Mouse (Mus musculus) c-Kit-negative CD71-positive TER-119-positive erythroid progenitor cells, embryonic 14.5 days (primary cell): ENCODE data around the gene Sema6d.

Source experiments
- DNase-seq: peaks from one replicate; pipeline ENCODE4 v3.0.0-alpha.2; 2013; ENCODE audit warnings: low read depth, low spot score

The Sema6d gene

DNA sequence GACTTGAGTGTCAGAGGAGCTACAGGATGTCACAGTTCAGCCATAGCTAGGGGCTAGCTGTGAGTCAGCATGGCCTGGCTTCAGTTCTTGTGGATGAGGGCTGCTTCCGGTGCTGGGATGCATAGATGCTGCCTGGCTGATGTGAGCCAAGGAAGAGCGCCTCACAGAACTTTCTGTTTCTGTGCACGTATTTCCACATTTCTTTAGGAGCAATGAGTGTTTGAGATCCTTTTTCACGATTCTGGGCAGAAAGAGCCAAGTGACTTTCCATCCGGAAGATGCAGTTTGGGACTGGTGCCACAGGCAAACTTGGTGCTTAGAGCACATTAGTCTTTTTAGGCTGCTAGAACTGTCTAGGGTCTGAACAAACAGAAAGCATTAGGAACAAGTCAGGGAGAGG lies 561.4 kb downstream of the Sema6d start:
- DNase-seq: no peak

DNA sequence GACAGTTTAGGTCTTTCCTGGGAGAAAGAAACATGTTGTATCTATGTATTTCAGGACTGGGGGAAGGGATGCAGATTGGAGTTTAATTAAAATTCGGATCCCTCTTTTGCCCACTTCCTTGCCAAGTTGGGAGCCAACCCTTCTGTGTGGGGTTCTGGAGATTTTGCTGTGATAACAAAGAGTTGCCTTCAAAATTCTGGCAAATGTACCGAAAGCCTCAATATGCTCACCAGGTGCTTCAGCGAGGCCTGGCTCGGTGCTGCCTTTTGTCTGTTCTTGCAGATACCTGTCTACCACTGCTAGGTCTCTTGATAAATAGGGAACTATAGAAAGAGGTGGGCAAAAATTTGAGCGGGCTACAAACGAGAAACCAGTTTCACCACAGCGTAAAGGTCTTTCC lies 563.4 kb downstream of the Sema6d start:
- DNase-seq: no peak

DNA sequence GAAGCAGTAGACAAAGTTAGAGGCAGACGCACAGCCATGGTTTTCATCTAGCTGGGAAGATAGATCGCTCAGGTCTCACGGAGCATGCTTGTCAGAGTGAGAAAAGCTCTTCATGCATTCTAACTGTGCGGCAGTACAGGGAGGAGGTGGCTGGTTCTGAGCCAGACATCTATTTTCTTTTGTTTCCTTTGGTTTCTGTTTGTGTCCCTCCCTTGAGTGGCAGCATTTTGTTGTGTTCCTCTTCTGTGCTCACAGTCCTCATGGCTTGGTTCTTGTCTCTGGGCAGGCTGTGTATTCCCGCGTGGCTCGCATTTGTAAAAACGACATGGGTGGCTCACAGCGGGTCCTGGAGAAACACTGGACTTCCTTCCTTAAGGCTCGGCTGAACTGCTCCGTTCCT lies 567.6 kb downstream of the Sema6d start:
- no peak for DNase-seq

GRCm38 (mm10) chr2:124658374-124658773 lies 568.6 kb downstream of the Sema6d start:
- no peak for DNase-seq

DNA sequence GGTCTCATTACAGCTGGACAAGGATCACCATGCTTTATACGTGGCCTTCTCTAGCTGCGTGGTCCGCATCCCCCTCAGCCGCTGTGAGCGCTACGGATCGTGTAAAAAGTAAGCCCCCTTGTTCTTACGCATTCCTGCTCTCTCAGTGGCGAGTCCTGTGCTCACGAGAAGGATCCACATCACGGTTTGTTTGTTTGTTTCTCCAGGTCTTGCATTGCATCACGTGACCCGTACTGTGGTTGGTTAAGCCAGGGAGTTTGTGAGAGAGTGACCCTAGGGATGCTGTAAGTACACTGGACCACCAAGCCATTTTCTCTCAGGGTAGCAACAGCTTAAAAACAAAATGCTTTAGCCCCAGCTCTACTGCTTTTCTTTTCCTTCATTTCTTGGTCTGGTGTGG lies 569.8 kb downstream of the Sema6d start:
- DNase-seq: no peak

- no peak for DNase-seq
Observed at GRCm38 (mm10) chr2:124660686-124661085, 570.9 kb downstream of the Sema6d start.

DNA sequence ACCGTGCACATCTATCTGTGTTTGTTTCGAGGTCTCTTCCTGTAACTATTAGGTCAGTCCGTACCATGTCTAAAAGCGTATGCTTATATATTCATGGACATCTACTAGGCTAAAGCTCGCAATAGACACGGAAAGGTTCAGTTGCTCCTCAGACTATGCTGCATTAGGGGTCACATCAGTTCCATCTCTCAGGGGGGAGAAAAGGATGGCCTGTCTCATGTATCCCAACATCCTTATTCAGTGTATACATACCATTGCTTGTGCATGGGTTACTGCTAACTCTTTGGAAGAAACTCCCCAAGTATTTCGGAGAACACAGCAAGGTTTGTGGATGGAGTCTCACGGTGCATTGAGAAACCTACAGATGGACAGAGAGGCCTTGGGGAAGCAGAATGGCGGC lies 571.5 kb downstream of the Sema6d start:
- DNase-seq: no peak

GRCm38 (mm10) chr2:124662257-124662656 lies 572.5 kb downstream of the Sema6d start:
- DNase-seq: no peak

- no peak for DNase-seq
Observed at GRCm38 (mm10) chr2:124664191-124664590, 574.4 kb downstream of the Sema6d start.

DNA sequence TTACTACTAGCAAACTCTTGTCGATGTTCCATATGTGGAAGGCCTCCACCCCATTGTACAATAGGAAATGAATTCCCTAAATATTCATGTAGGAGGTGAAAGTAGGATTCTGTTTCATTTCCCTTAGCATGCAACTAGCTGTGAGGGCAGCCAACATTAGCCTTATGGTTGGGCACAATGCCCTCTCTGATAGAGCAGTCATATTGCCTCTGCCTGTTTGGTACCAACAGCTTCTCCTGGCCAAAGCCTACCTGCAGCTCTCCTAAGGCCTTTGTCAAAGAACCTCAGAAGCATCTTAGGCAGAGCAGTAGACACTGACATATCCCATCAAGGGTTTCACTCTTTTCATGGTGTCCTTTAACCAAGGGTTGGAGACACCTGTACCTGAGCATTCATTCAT lies 578.7 kb downstream of the Sema6d start:
- DNase-seq: no peak

GRCm38 (mm10) chr2:124673117-124673516 lies 583.3 kb downstream of the Sema6d start:
- no peak for DNase-seq

DNA sequence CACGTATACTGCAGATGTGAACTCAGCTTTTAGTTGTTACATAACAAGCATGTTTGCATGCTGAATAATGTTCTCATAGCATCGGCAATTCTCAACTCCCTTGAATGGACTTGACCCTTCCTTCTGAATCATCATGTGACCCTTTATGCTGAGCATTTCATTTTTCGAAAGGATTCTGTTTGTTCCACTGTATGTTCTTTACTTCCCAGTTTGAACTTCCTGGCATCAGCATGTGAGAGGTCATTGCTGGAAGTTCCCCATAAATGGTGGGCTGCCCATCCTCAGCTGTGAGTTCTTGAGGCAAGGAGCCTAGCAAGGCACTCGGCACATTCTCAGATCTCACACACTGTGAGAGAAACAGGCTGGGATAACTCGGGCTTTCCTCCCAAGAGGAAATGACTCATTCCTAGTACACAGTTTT lies 594.7 kb downstream of the Sema6d start:
- no peak for DNase-seq

DNA sequence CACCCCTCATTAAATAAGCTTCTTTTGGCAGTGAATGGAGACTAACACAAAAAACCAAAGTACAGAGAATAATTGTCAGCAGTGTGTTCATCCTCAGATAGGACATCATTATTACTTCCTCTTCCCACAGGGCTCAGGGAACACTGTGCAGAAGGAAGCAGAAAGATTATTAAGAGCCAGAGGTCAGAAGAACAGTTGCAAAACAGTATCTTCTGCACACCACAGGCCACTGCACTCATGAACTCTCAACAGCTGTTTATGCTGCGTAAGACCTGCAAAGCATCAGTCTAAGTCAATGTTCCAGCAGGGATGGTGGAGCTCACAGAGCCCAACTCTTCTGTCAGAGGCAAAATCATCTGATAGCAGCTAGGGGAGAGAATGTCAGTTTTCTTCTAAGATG lies 600.6 kb downstream of the Sema6d start:
- no peak for DNase-seq

DNA sequence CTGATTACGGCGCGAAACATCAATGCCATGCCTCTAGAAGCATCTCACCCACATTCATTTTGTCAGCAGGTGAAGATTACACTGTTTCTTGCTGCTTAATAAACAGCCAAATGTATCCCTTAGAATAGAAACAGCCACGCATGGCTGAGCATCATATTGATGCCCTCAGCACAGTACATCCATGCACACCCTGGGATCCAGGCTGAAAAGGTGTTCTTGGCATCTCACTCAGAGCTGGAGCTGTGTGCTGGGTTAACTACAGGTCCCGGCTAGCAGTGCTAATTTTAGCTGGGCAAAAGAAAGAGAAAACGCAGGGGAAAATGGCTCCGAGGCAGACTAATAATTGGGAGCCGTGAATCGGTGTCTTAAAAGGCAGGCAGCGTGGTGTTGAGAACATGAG lies 612.9 kb downstream of the Sema6d start:
- DNase-seq: no peak

DNA sequence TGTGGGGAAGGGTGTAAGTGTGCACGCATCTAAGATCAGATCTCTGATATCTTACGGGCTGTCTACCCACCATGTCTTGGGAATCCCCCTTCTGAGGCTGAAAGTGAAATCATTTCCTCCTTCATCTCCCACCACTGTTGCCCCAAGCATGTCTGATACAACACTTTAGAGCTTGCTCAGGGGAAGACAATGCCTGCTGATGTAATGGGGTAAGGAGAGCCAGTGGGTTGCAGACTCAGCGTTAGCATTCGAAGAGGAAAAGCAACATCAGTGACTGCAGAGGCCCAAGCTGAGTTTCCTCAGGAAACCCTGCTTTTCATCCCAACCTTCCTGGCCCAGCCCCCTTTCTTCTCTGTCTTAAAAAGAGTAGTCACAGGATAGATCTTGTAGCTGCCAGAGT lies 615.2 kb downstream of the Sema6d start:
- no peak for DNase-seq

- no peak for DNase-seq
Observed at GRCm38 (mm10) chr2:124705806-124706205, 616.0 kb downstream of the Sema6d start.

- DNase-seq: no peak
Observed at GRCm38 (mm10) chr2:124706896-124707295, 617.1 kb downstream of the Sema6d start.
